8 mouse cellular contexts compared by ENCODE assay signal in the genomic region with DNA sequence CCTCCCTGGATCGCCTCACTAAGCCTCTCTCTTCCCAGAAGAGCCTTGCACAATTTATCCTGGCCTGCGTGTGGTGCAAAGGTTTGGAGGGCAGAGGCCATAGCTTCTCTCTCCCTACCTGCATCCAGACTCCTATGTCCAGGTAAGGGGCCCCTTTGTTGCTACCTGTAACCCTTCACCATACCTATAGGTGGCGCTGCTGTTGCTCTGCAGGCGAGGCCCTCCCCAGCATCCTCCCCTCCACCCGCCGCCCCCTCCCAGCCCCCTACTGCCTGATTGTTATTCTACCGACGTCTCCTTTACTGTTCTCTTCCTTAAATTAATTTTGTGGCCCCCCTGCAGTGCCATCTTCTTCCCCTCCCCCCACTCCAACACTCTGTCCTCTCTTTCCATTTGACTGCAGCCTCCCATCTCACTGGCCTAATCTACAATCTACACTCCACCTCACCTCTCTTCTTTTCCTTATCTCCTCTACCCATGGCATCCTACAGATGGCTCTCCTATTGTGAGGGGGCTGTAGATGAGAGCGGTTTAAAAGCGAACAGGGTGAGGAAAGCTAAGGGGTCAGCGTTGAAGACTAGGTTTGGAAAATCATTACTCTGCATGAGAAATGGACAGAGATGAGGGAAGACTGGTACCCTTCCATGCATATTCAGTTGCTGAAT. TPM values are rescaled to one million over a fixed set of nuclear protein-coding genes. Genes with fewer than 3 reads are reported as not detected.
DNase-seq lines count a peak whose midpoint lies in the region; ATAC-seq and TF ChIP-seq lines count a peak whose summit lies in the region.
"Had no signal": no experiment of that assay in that cellular context is flagged by ENCODE, and none has a peak within 500 bp of the region (broad histone marks: within the 10 kb centered on the region; RNA-seq: fewer than 3 reads in every experiment).

No protein-coding gene starts in this region.

- peak overlapping the region; percentile 52; the same call in 1 of the 2 replicates for H3K27ac ChIP-seq in ES-Bruce4 (ENCODE audit: insufficient read depth, low read length)
- no peak overlapping the region for H3K27ac ChIP-seq in cortical plate, adult 2 months (ENCODE audit: insufficient read depth, low read length)
- H3K27ac ChIP-seq in hindbrain, postnatal 0 days = peak overlapping the region; percentile 74
- H3K27ac ChIP-seq: heart, embryonic 13.5 days had no signal

- DNase-seq in CD4-positive helper T cell, adult 2 months (ENCODE audit: low read depth, low spot score) = peak; percentile 48
- DNase-seq in hindbrain, postnatal 0 days (ENCODE audit: low spot score) = peak; percentile 85
- DNase-seq in naive thymus-derived CD4-positive, alpha-beta T cell, adult 2 months (ENCODE audit: low read depth) = peak; percentile 63
- no peak for DNase-seq in right cerebral cortex, adult 18-20 months
- DNase-seq in heart, postnatal 25 days (ENCODE audit: low spot score) = no peak

- H3K4me3 ChIP-seq in ES-Bruce4 (ENCODE audit: low read depth, low read length) = no peak overlapping the region
- H3K4me3 ChIP-seq in cortical plate, adult 2 months (ENCODE audit: insufficient read depth, low read length) = no peak overlapping the region
- no peak overlapping the region for H3K4me3 ChIP-seq in hindbrain, postnatal 0 days (ENCODE audit: low read length)
- H3K4me3 ChIP-seq: heart, embryonic 13.5 days had no signal

- TF ChIP-seq CTCF in ES-Bruce4 (IDR thresholded peaks at IDR 0.05; ENCODE audit: low read depth, low read length) = peak; percentile 62
- TF ChIP-seq CTCF in cortical plate, adult 2 months (IDR thresholded peaks at IDR 0.05; ENCODE audit: extremely low read depth, insufficient read depth, low read length) = peak; percentile 50
- peak; percentile 73 for TF ChIP-seq CTCF in hindbrain, postnatal 0 days (IDR thresholded peaks at IDR 0.05; ENCODE audit: low read depth)

- 0 out of 2 replicates have a peak overlapping the region, but pooled peaks have one; percentile 28 for H3K9ac ChIP-seq in ES-Bruce4 (ENCODE audit: low read depth, poor library complexity, severe bottlenecking)
- peak overlapping the region; percentile 22; the same call in 1 of the 2 replicates for H3K9ac ChIP-seq in hindbrain, postnatal 0 days (replicated peaks; ENCODE audit: low read length)
- H3K9ac ChIP-seq: heart, embryonic 13.5 days had no signal

- H3K36me3 ChIP-seq in ES-Bruce4 (ENCODE audit: control insufficient read depth, insufficient read depth, low read length, poor library complexity, severe bottlenecking) = peaks cover 6% of the 10 kb centered on the region
- no peaks in the 10 kb centered on the region for H3K36me3 ChIP-seq in hindbrain, postnatal 0 days (ENCODE audit: insufficient read depth, low read length)

- peaks cover 1% of the 10 kb centered on the region for H3K4me1 ChIP-seq in ES-Bruce4 (ENCODE audit: control insufficient read depth, insufficient read depth, low read length)
- H3K4me1 ChIP-seq in cortical plate, adult 2 months (ENCODE audit: control insufficient read depth, insufficient read depth, low read length) = peaks cover 3% of the 10 kb centered on the region
- H3K4me1 ChIP-seq in hindbrain, postnatal 0 days (ENCODE audit: insufficient read depth, low read length) = peaks cover 16% of the 10 kb centered on the region

- 6% methylated on average over 11 of the region's 11 CpGs for WGBS in hindbrain, postnatal 0 days

- TF ChIP-seq EP300 in ES-Bruce4 (IDR thresholded peaks at IDR 0.05; ENCODE audit: insufficient read depth, low read depth, low read length) = 0 out of 2 replicates have a peak, but pooled peaks have one; percentile 14

- no peak for TF ChIP-seq POLR2A in ES-Bruce4 (IDR thresholded peaks at IDR 0.05; ENCODE audit: insufficient read depth, low read length)
- no peak for TF ChIP-seq POLR2A in cortical plate, adult 2 months (IDR thresholded peaks at IDR 0.05; ENCODE audit: extremely low read depth, insufficient read depth, low read length)

- no peaks in the 10 kb centered on the region for H3K27me3 ChIP-seq in ES-Bruce4 (ENCODE audit: control insufficient read depth, insufficient read depth, low read length, poor library complexity, severe bottlenecking)
- no peaks in the 10 kb centered on the region for H3K27me3 ChIP-seq in hindbrain, postnatal 0 days (ENCODE audit: insufficient read depth, low read length)
- H3K27me3 ChIP-seq: heart, embryonic 13.5 days had no signal

- H3K4me2 ChIP-seq in hindbrain, postnatal 0 days (ENCODE audit: low read depth, low read length) = peak overlapping the region; percentile 30; the same call in 1 of the 2 replicates
- H3K4me2 ChIP-seq: heart, embryonic 13.5 days had no signal

- no peaks in the 10 kb centered on the region for H3K9me3 ChIP-seq in ES-Bruce4 (replicated peaks; ENCODE audit: control insufficient read depth, insufficient read depth, low read length, poor library complexity, severe bottlenecking)
- H3K9me3 ChIP-seq in hindbrain, postnatal 0 days (ENCODE audit: low read length) = no peaks in the 10 kb centered on the region
- H3K9me3 ChIP-seq: heart, embryonic 13.5 days had no signal

- ATAC-seq in hindbrain, postnatal 0 days = peak; percentile 70

- intact Hi-C loops in heart, postnatal 25 days (cut with DNase I) = no loop called here

RNA-seq across cellular contexts. Expression of gene Ngdn, which starts 13.9 kb away (rescaled TPM):
- 52.7 and 55.2 TPM in 2 replicates for polyA plus RNA-seq in ES-Bruce4 (2011; ENCODE audit: insufficient read depth, insufficient read length, low read depth, missing spikeins)
- polyA plus RNA-seq in cortical plate, adult 2 months (2012; rRNA removed) = 35.3 and 38.6 TPM in 2 replicates
- 16.6 and 25.4 TPM in 2 replicates for total RNA-seq in hindbrain, postnatal 0 days (2014; rRNA removed)
- polyA plus RNA-seq in hindbrain, postnatal 0 days (2015; fragmentation: Nextera tagmentation; extraction: Ambion mirVana) = 53.2 and 55.2 TPM in 2 replicates
- total RNA-seq in heart, postnatal 25 days (2021) = 10 to 100 TPM; 26.0 to 27.0 TPM

RNA-seq across cellular contexts. Expression of gene Myh7, which starts 34.7 kb away (rescaled TPM):
- polyA plus RNA-seq in ES-Bruce4 (2011; ENCODE audit: insufficient read depth, insufficient read length, low read depth, missing spikeins) = 3.1 TPM in 2 replicates
- polyA plus RNA-seq in cortical plate, adult 2 months (2012; rRNA removed) = 29.0 and 34.8 TPM in 2 replicates
- 1.3 and 2.0 TPM in 2 replicates for total RNA-seq in hindbrain, postnatal 0 days (2014; rRNA removed)
- 6.5 and 8.6 TPM in 2 replicates for polyA plus RNA-seq in hindbrain, postnatal 0 days (2015; fragmentation: Nextera tagmentation; extraction: Ambion mirVana)
- total RNA-seq in heart, postnatal 25 days (2021) = 1,000 to 10,000 TPM; 2,164 to 2,361 TPM

RNA-seq across cellular contexts. Expression of gene Gm17428, which starts 52.4 kb away (rescaled TPM):
- not detected in 2 replicates for polyA plus RNA-seq in ES-Bruce4 (2011; ENCODE audit: insufficient read depth, insufficient read length, low read depth, missing spikeins)
- not detected in 2 replicates for polyA plus RNA-seq in cortical plate, adult 2 months (2012; rRNA removed)
- not detected in 2 replicates for total RNA-seq in hindbrain, postnatal 0 days (2014; rRNA removed)
- not detected in 2 replicates for polyA plus RNA-seq in hindbrain, postnatal 0 days (2015; fragmentation: Nextera tagmentation; extraction: Ambion mirVana)
- not detected for total RNA-seq in heart, postnatal 25 days (2021)
- polyA plus RNA-seq: heart, embryonic 13.5 days had no signal

Comparison
In these comparisons a context has a peak if more than half of its experiments do, and no peak if none do; other contexts are left out.
1. DNase-seq: peak in CD4-positive helper T cell, adult 2 months (single experiment), hindbrain, postnatal 0 days (single experiment) and naive thymus-derived CD4-positive, alpha-beta T cell, adult 2 months (single experiment); none in right cerebral cortex, adult 18-20 months (single experiment) and heart, postnatal 25 days (single experiment).
2. Peak in every context shown above with its lines, with median percentiles within 50 percentile points of each other: CTCF ChIP-seq.